Mouse (Mus musculus): ENCODE measurements around the gene A530064D06Rik. TPM values are rescaled to one million over a fixed set of nuclear protein-coding genes. Genes with fewer than 3 reads are reported as not detected.
"Not testable (repeated sequence)": the region's sequence is repeated elsewhere in the genome, so short reads cannot be mapped to it uniquely, and the experiment has no call there.

The A530064D06Rik gene
- total RNA-seq (2014; fragmentation: Nextera tagmentation) (not detected in 2 replicates), total RNA-seq (2017) (not detected in 2 replicates)

GRCm38 (mm10) chr17:48167103-48167502 lies at the start of gene A530064D06Rik:
Gene A530064D06Rik (minus strand): TSS chr17:48167275.
- not testable (repeated sequence) for ATAC-seq (replicated peaks; ENCODE audit: low FRiP score, low TSS enrichment, poor library complexity, severe bottlenecking)

GRCm38 (mm10) chr17:48215429-48215828 lies 48.4 kb upstream of the A530064D06Rik start:
- no peak for ATAC-seq (replicated peaks; ENCODE audit: low FRiP score, low TSS enrichment, poor library complexity, severe bottlenecking)

- ATAC-seq (replicated peaks; ENCODE audit: low FRiP score, low TSS enrichment, poor library complexity, severe bottlenecking) = no peak
Measured at GRCm38 (mm10) chr17:48213511-48213910, 46.4 kb upstream of the A530064D06Rik start.

- ATAC-seq (replicated peaks; ENCODE audit: low FRiP score, low TSS enrichment, poor library complexity, severe bottlenecking) = no peak
Measured at GRCm38 (mm10) chr17:48212596-48212995, 45.5 kb upstream of the A530064D06Rik start.

- no peak for ATAC-seq (replicated peaks; ENCODE audit: low FRiP score, low TSS enrichment, poor library complexity, severe bottlenecking)
Measured at GRCm38 (mm10) chr17:48203086-48203485, 36.0 kb upstream of the A530064D06Rik start.

- no peak for ATAC-seq (replicated peaks; ENCODE audit: low FRiP score, low TSS enrichment, poor library complexity, severe bottlenecking)
Measured at GRCm38 (mm10) chr17:48192366-48192765, 25.3 kb upstream of the A530064D06Rik start.

GRCm38 (mm10) chr17:48185252-48185651 lies 18.2 kb upstream of the A530064D06Rik start:
- no peak for ATAC-seq (replicated peaks; ENCODE audit: low FRiP score, low TSS enrichment, poor library complexity, severe bottlenecking)

GRCm38 (mm10) chr17:48157382-48158076 lies 9.5 kb downstream of the A530064D06Rik start:
- no peak for ATAC-seq (replicated peaks; ENCODE audit: low FRiP score, low TSS enrichment, poor library complexity, severe bottlenecking)

- no peak for ATAC-seq (replicated peaks; ENCODE audit: low FRiP score, low TSS enrichment, poor library complexity, severe bottlenecking)
Measured at GRCm38 (mm10) chr17:48146120-48146519, 21.0 kb downstream of the A530064D06Rik start, which contains the start of gene 9830107B12Rik. Gene 9830107B12Rik (minus strand): TSS chr17:48146268.

- ATAC-seq (replicated peaks; ENCODE audit: low FRiP score, low TSS enrichment, poor library complexity, severe bottlenecking) = no peak
Measured at GRCm38 (mm10) chr17:48132810-48133209, 34.3 kb downstream of the A530064D06Rik start.

GRCm38 (mm10) chr17:48120456-48120855 lies 46.6 kb downstream of the A530064D06Rik start:
- ATAC-seq (replicated peaks; ENCODE audit: low FRiP score, low TSS enrichment, poor library complexity, severe bottlenecking) = no peak

- ATAC-seq (replicated peaks; ENCODE audit: low FRiP score, low TSS enrichment, poor library complexity, severe bottlenecking) = peak; percentile 84
Measured at GRCm38 (mm10) chr17:48119656-48120055, 47.4 kb downstream of the A530064D06Rik start.

GRCm38 (mm10) chr17:48118570-48118969 lies 48.5 kb downstream of the A530064D06Rik start:
- ATAC-seq (replicated peaks; ENCODE audit: low FRiP score, low TSS enrichment, poor library complexity, severe bottlenecking) = no peak

GRCm38 (mm10) chr17:48110547-48111287 lies 56.4 kb downstream of the A530064D06Rik start:
- ATAC-seq (replicated peaks; ENCODE audit: low FRiP score, low TSS enrichment, poor library complexity, severe bottlenecking) = peak; percentile 79

- ATAC-seq (replicated peaks; ENCODE audit: low FRiP score, low TSS enrichment, poor library complexity, severe bottlenecking) = no peak
Measured at GRCm38 (mm10) chr17:48108520-48108919, 58.6 kb downstream of the A530064D06Rik start.

- no peak for ATAC-seq (replicated peaks; ENCODE audit: low FRiP score, low TSS enrichment, poor library complexity, severe bottlenecking)
Measured at GRCm38 (mm10) chr17:48107862-48108261, 59.2 kb downstream of the A530064D06Rik start.

- no peak for ATAC-seq (replicated peaks; ENCODE audit: low FRiP score, low TSS enrichment, poor library complexity, severe bottlenecking)
Measured at GRCm38 (mm10) chr17:48107333-48107732, 59.7 kb downstream of the A530064D06Rik start.

- peak; percentile 96 for ATAC-seq (replicated peaks; ENCODE audit: low FRiP score, low TSS enrichment, poor library complexity, severe bottlenecking)
Measured at GRCm38 (mm10) chr17:48100441-48101417, 66.3 kb downstream of the A530064D06Rik start.

- ATAC-seq (replicated peaks; ENCODE audit: low FRiP score, low TSS enrichment, poor library complexity, severe bottlenecking) = no peak
Measured at GRCm38 (mm10) chr17:48099312-48099711, 67.8 kb downstream of the A530064D06Rik start.
